In genomic region chr1:75015551-75016265, GRCm38 (mm10) we compare ENCODE assay signal across 8 mouse cellular contexts.
A peak's percentile ranks its signal among the peaks of the same experiment; 100 is the strongest.
DNase-seq lines count a peak whose midpoint lies in the region; ATAC-seq and TF ChIP-seq lines count a peak whose summit lies in the region.

No protein-coding gene starts in this region.

- H3K9ac ChIP-seq in embryonic facial prominence, embryonic 15.5 days, result no peak overlapping the region

- WGBS in kidney, adult 2 months, result 46% methylated on average over 13 of the region's 13 CpGs
- 13% methylated on average over 13 of the region's 13 CpGs for WGBS in embryonic facial prominence, embryonic 15.5 days

- intact Hi-C loops in left cerebral cortex, postnatal 14 days (cut with DNase I), result loop anchor here (2.0 to 5.0 kb wide), 3 partner anchors 51 to 135 kb away; no protein-coding TSS in a partner anchor

- no peaks in the 10 kb centered on the region for H3K27me3 ChIP-seq in kidney, adult 2 months (replicated peaks; ENCODE audit: control insufficient read depth, insufficient read depth, low read length)
- H3K27me3 ChIP-seq in embryonic facial prominence, embryonic 15.5 days, result no peaks in the 10 kb centered on the region

- peak; percentile 76; the same call in 1 of the 2 replicates for ATAC-seq in embryonic facial prominence, embryonic 15.5 days (ENCODE audit: insufficient number of reproducible peaks, low FRiP score, low TSS enrichment, low read depth)
- no peak for ATAC-seq in megakaryocyte-erythroid progenitor cell, adult 5-6 weeks (replicated peaks; ENCODE audit: low FRiP score, low TSS enrichment, poor library complexity, severe bottlenecking)

- no peak for TF ChIP-seq CTCF in kidney, adult 2 months (conservative IDR thresholded peaks at IDR 0.05; ENCODE audit: insufficient read depth, insufficient read length, low read depth, low read length)

- DNase-seq in kidney, adult 2 months, result peak; percentile 18
- DNase-seq in kidney, adult 8-10 months, result no peak
- DNase-seq in kidney, postnatal 10 days, result peak; percentile 31
- DNase-seq in ovary, postnatal 14 days (ENCODE audit: low spot score), result peak; percentile 22
- DNase-seq in left cerebral cortex, postnatal 14 days (ENCODE audit: low spot score in 2 of 2), result no peak
- no peak for DNase-seq in retina, embryonic 14.5 days (ENCODE audit: low spot score)

- no peaks in the 10 kb centered on the region for H3K9me3 ChIP-seq in embryonic facial prominence, embryonic 15.5 days (replicated peaks)

- no peak for TF ChIP-seq POLR2A in kidney, adult 2 months (IDR thresholded peaks at IDR 0.05; ENCODE audit: low read depth, low read length)

- H3K4me3 ChIP-seq in kidney, adult 2 months (ENCODE audit: insufficient read depth, low read depth, low read length), result no peak overlapping the region
- H3K4me3 ChIP-seq in embryonic facial prominence, embryonic 15.5 days (replicated peaks), result no peak overlapping the region

- H3K4me2 ChIP-seq in embryonic facial prominence, embryonic 15.5 days (replicated peaks), result 0 out of 2 replicates have a peak overlapping the region, but pooled peaks have one; percentile 26

- H3K27ac ChIP-seq in kidney, adult 2 months (ENCODE audit: insufficient read depth, low read depth, low read length), result no peak overlapping the region
- peak overlapping the region; percentile 45 for H3K27ac ChIP-seq in embryonic facial prominence, embryonic 15.5 days (replicated peaks)

- no peaks in the 10 kb centered on the region for H3K36me3 ChIP-seq in kidney, adult 2 months (ENCODE audit: control insufficient read depth, insufficient read depth, low read length)
- no peaks in the 10 kb centered on the region for H3K36me3 ChIP-seq in embryonic facial prominence, embryonic 15.5 days

- H3K4me1 ChIP-seq in kidney, adult 2 months (ENCODE audit: control insufficient read depth, insufficient read depth, low read length), result peaks cover 12% of the 10 kb centered on the region
- H3K4me1 ChIP-seq in embryonic facial prominence, embryonic 15.5 days, result peaks cover 30% of the 10 kb centered on the region

Comparison
In these comparisons a context has a peak if more than half of its experiments do, and no peak if none do; other contexts are left out.
1. DNase-seq: peak in kidney, adult 2 months (single experiment), kidney, postnatal 10 days (single experiment) and ovary, postnatal 14 days (single experiment); none in kidney, adult 8-10 months (0 of 2), left cerebral cortex, postnatal 14 days (0 of 2) and retina, embryonic 14.5 days (single experiment).